Mouse (Mus musculus): ENCODE data around the gene Cep290. TPM values are rescaled to one million over a fixed set of nuclear protein-coding genes. Genes with fewer than 3 reads are reported as not detected.
"Not testable (repeated sequence)": the region's sequence is repeated elsewhere in the genome, so short reads cannot be mapped to it uniquely, and the experiment has no call there.

The Cep290 gene
- total and polyA plus RNA-seq, 3 experiments = 0.30 TPM; not detected in 2

DNA sequence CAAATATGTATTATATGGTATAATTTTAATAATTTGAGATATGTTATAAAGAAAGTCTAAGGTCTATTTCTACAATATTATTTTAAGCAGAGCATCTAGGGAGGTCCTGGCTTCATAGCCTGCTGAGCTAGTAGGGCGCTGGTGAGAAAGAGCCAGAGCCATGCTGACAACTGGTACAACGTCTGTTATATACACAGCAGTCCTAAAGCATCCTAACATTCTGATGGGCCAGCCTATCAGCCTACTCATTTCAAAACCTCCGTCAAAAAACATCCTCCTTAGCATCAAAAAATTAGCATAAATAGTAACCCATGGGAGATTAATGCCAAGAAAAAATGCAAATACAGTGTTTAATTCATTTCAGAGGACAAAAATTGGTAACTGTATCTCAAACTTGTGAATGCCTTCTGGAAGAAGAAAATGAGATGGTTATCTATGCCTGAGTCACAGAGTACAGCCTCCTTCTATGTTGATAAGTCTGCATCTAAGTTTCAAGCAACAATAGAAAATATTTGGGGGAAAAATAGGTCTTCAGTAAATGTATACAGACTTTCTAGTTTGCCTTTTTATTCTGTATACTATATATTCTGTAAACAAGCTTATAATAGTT, 69.3 kb downstream of the Cep290 start:
- dilution Hi-C loops (cut with MboI; ENCODE audit: extremely low pct_ligation_motif_present, extremely low pct_unique_long_range_greater_than_20kb, low sequenced_read_pairs) = no loop called here
- TF ChIP-seq GABPA (IDR thresholded peaks at IDR 0.05; ENCODE audit: insufficient replicate concordance, low read depth, low read length) = no peak
- TF ChIP-seq RAD21 (IDR thresholded peaks at IDR 0.05; ENCODE audit: low read depth, low read length) = no peak
- TF ChIP-seq POLR2AphosphoS2 (IDR thresholded peaks at IDR 0.05; ENCODE audit: low read depth, low read length) = no peak
- no peak for TF ChIP-seq CTCF (conservative IDR thresholded peaks at IDR 0.05 in 1 of 2, IDR thresholded peaks at IDR 0.05 in 1 of 2; ENCODE audit: low read depth in 2 of 2, low read length in 2 of 2)
- no peak for TF ChIP-seq RCOR1 (conservative IDR thresholded peaks at IDR 0.05; ENCODE audit: low read depth, low read length)
- no peak for TF ChIP-seq MAX (IDR thresholded peaks at IDR 0.05; ENCODE audit: low read length)
- no peak for TF ChIP-seq MEF2A (IDR thresholded peaks at IDR 0.05; ENCODE audit: borderline replicate concordance, low read depth, low read length)
- TF ChIP-seq JUND (conservative IDR thresholded peaks at IDR 0.05; ENCODE audit: low read depth, low read length) = no peak
- TF ChIP-seq JUN (IDR thresholded peaks at IDR 0.05; ENCODE audit: insufficient read depth, low read depth, low read length) = no peak
- no peak for TF ChIP-seq IRF4 (IDR thresholded peaks at IDR 0.05; ENCODE audit: low read depth, low read length)
- no peak for TF ChIP-seq SIN3A (IDR thresholded peaks at IDR 0.05; ENCODE audit: low read length)
- no peak for TF ChIP-seq E2F4 (IDR thresholded peaks at IDR 0.05; ENCODE audit: insufficient replicate concordance, low read depth, low read length)
- Histone ChIP-seq H3K4me3 (replicated peaks in 1 of 3; ENCODE audit: low read depth in 2 of 3, low read length in 2 of 3, poor library complexity in 1 of 3) (no peak overlapping the region), H3K9ac (ENCODE audit: insufficient read depth, low read depth) (no peak overlapping the region), H3K4me1 (ENCODE audit: control insufficient read depth in 1 of 2, insufficient read depth in 2 of 2) (no peaks in the 10 kb centered on the region), H3K27me3 (replicated peaks) (no peaks in the 10 kb centered on the region), H3K4me2 (ENCODE audit: insufficient read depth, low read depth, poor library complexity, severe bottlenecking) (no peak overlapping the region), H3K9me3 (replicated peaks; ENCODE audit: low read length) (peaks cover 17% of the 10 kb centered on the region), H3K36me3 (replicated peaks in 1 of 2; ENCODE audit: control insufficient read depth in 1 of 2, insufficient read depth in 1 of 2, low read length in 1 of 2) (no peaks in the 10 kb centered on the region), H3K79me2 (replicated peaks; ENCODE audit: control insufficient read depth, extremely low read depth, insufficient read depth, poor library complexity, severe bottlenecking) (no peaks in the 10 kb centered on the region), H3K27ac (ENCODE audit: insufficient read depth, low read depth) (no peak overlapping the region)
- in situ Hi-C loops (cut with MboI; ENCODE audit: low pct_ligation_motif_present, low pct_unique_long_range_greater_than_20kb, low sequenced_read_pairs) = no loop called here
- no peak for DNase-seq (ENCODE audit: extremely low read depth)

DNA sequence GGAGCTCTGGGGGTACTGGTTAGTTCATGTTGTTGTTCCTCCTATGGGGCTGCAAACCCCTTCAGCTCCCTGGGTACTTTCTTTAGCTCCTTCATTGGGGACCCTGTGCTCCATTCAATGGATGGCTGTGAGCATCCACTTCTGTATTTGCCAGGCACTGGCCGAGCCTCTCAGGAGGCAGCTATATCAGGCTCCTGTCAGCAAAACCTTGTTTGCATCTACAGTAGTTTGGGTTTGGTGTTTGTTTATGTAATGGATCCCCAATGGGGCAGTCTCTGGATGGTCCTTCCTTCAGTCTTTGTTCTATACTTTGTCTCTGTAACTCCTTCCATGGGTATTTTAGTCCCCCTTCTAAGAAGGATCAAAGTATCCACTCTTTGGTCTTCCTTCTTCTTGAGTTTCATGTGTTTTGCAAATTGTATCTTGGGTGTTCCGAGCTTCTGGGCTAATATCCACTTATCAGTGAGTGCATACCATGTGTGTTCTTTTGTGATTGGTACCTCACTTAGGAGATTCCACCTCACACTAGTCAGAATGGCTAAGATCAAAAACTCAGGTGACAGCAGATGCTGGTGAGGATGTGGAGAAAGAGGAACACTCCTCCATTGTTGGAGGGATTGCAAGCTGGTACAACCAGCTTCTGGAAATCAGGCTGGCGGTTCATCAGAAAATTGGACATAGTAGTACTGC, 73.0 kb downstream of the Cep290 start:
- H3K79me2 ChIP-seq (replicated peaks; ENCODE audit: control insufficient read depth, extremely low read depth, insufficient read depth, poor library complexity, severe bottlenecking); H3K27ac ChIP-seq (ENCODE audit: insufficient read depth, low read depth); H3K4me1 ChIP-seq (ENCODE audit: control insufficient read depth in 1 of 2, insufficient read depth in 2 of 2); DNase-seq (ENCODE audit: extremely low read depth); dilution Hi-C loops (cut with MboI; ENCODE audit: extremely low pct_ligation_motif_present, extremely low pct_unique_long_range_greater_than_20kb, low sequenced_read_pairs); H3K4me3 ChIP-seq (replicated peaks in 1 of 3; ENCODE audit: low read depth in 2 of 3, low read length in 2 of 3, poor library complexity in 1 of 3); in situ Hi-C loops (cut with MboI; ENCODE audit: low pct_ligation_motif_present, low pct_unique_long_range_greater_than_20kb, low sequenced_read_pairs); H3K9ac ChIP-seq (ENCODE audit: insufficient read depth, low read depth); H3K27me3 ChIP-seq (replicated peaks); H3K4me2 ChIP-seq (ENCODE audit: insufficient read depth, low read depth, poor library complexity, severe bottlenecking); H3K36me3 ChIP-seq (replicated peaks in 1 of 2; ENCODE audit: control insufficient read depth in 1 of 2, insufficient read depth in 1 of 2, low read length in 1 of 2): not testable (repeated sequence)
- H3K9me3 ChIP-seq (replicated peaks; ENCODE audit: low read length) = peaks cover 33% of the 10 kb centered on the region

DNA sequence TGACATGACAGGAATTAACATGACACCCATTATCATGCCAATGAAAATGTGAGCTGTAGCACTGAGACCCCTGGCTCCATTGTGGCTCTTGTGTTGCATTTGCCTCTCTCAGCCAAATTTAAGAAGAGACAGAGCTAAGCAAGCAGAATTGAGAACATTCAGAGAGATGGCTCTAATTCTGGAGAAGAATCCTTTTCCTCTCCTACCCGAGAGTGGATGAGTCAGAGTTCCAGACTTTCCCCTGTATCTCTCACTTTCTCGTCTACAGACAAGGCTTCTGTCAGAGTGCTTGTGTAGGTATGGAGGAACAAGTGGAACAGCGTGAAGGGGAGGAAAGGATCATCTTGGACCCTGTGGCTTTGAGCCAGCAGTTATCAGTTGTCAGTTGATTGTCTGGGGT, 76.8 kb downstream of the Cep290 start:
- Histone ChIP-seq H3K79me2 (replicated peaks; ENCODE audit: control insufficient read depth, extremely low read depth, insufficient read depth, poor library complexity, severe bottlenecking) (no peaks in the 10 kb centered on the region), H3K36me3 (replicated peaks in 1 of 2; ENCODE audit: control insufficient read depth in 1 of 2, insufficient read depth in 1 of 2, low read length in 1 of 2) (no peaks in the 10 kb centered on the region), H3K4me1 (ENCODE audit: control insufficient read depth in 1 of 2, insufficient read depth in 2 of 2) (no peaks in the 10 kb centered on the region), H3K9me3 (replicated peaks; ENCODE audit: low read length) (peaks cover 43% of the 10 kb centered on the region), H3K27ac (ENCODE audit: insufficient read depth, low read depth) (no peak overlapping the region), H3K9ac (ENCODE audit: insufficient read depth, low read depth) (no peak overlapping the region), H3K4me3 (replicated peaks in 1 of 3; ENCODE audit: low read depth in 2 of 3, low read length in 2 of 3, poor library complexity in 1 of 3) (no peak overlapping the region), H3K27me3 (replicated peaks) (no peaks in the 10 kb centered on the region), H3K4me2 (ENCODE audit: insufficient read depth, low read depth, poor library complexity, severe bottlenecking) (no peak overlapping the region)
- in situ Hi-C loops (cut with MboI; ENCODE audit: low pct_ligation_motif_present, low pct_unique_long_range_greater_than_20kb, low sequenced_read_pairs) = no loop called here
- dilution Hi-C loops (cut with MboI; ENCODE audit: extremely low pct_ligation_motif_present, extremely low pct_unique_long_range_greater_than_20kb, low sequenced_read_pairs) = no loop called here
- TF ChIP-seq ZKSCAN1 (IDR thresholded peaks at IDR 0.05; ENCODE audit: borderline replicate concordance, low read depth, low read length) (no peak), ELF1 (IDR thresholded peaks at IDR 0.05; ENCODE audit: low read depth, low read length) (no peak), HCFC1 (IDR thresholded peaks at IDR 0.05; ENCODE audit: low read depth, low read length) (no peak), SMC3 (IDR thresholded peaks at IDR 0.05; ENCODE audit: low read depth, low read length) (no peak), BHLHE40 (IDR thresholded peaks at IDR 0.05; ENCODE audit: low read depth, low read length) (no peak), SIN3A (IDR thresholded peaks at IDR 0.05; ENCODE audit: low read length) (no peak), MEF2A (IDR thresholded peaks at IDR 0.05; ENCODE audit: borderline replicate concordance, low read depth, low read length) (no peak), UBTF (IDR thresholded peaks at IDR 0.05; ENCODE audit: low read depth, low read length) (no peak), TCF12 (IDR thresholded peaks at IDR 0.05; ENCODE audit: low read depth, low read length) (no peak), USF1 (IDR thresholded peaks at IDR 0.05; ENCODE audit: low read depth, low read length) (no peak), E2F4 (IDR thresholded peaks at IDR 0.05; ENCODE audit: insufficient replicate concordance, low read depth, low read length) (no peak), MXI1 (IDR thresholded peaks at IDR 0.05; ENCODE audit: low read depth, low read length) (no peak), CTCF (conservative IDR thresholded peaks at IDR 0.05 in 1 of 2, IDR thresholded peaks at IDR 0.05 in 1 of 2; ENCODE audit: low read depth in 2 of 2, low read length in 2 of 2) (no peak)
- no peak for DNase-seq (ENCODE audit: extremely low read depth)
